Mouse (Mus musculus) MEL (cell line): ENCODE measurements at regions not wholly inside any gene's neighbourhood (a gene's known extent, or its start where the extent isn't known, plus 50 kb on each side); places are given as distances from the start of the nearest gene placed in this dataset.

Source experiments
- DNase-seq: peaks from one replicate; pipeline ENCODE4 v3.0.0; 2011; ENCODE audit warnings: low read depth, low spot score
- H3K27ac ChIP-seq: 2 replicates; pipeline ENCODE4 v1.5.1; 2012; ENCODE audit warnings: low read depth, mild to moderate bottlenecking, control low read depth, low read length, moderate library complexity; ENCODE audit not compliant: control insufficient read depth
- H3K27me3 ChIP-seq, 2 experiments: fragments of 150-350 bp in 1 of 2; sonication (generic) in 1 of 2; 2 replicates each; pipeline ENCODE4 v1.6.1; 2012; ENCODE audit warnings: low read length in 2 of 2, mild to moderate bottlenecking in 2 of 2, improper control_type of control experiment in 1 of 2, moderate library complexity in 1 of 2; ENCODE audit not compliant: insufficient read depth in 2 of 2, control insufficient read depth in 1 of 2
- H3K36me3 ChIP-seq, 2 experiments: 2 replicates each; pipeline ENCODE4 v1.6.1; 2012 to 2014; ENCODE audit warnings: low read length in 2 of 2, improper control_type of control experiment in 1 of 2, inconsistent platforms in 1 of 2, mild to moderate bottlenecking in 1 of 2; ENCODE audit not compliant: insufficient read depth in 2 of 2, control insufficient read depth in 1 of 2
- H3K4me1 ChIP-seq, 2 experiments: fragments of 150-350 bp in 1 of 2; sonication (generic) in 1 of 2; 2 replicates each; pipeline ENCODE4 v1.6.1; 2012; ENCODE audit warnings: low read length in 2 of 2, improper control_type of control experiment in 1 of 2, mild to moderate bottlenecking in 1 of 2; ENCODE audit not compliant: insufficient read depth in 2 of 2, control insufficient read depth in 1 of 2
- H3K4me3 ChIP-seq, 2 experiments: fragments of 150-350 bp in 1 of 2; sonication (generic) in 1 of 2; 2 replicates each; pipeline ENCODE4 v1.5.1; 2012; ENCODE audit warnings: low read depth in 2 of 2, low read length in 2 of 2, mild to moderate bottlenecking in 2 of 2, moderate library complexity in 2 of 2, control low read depth in 1 of 2, improper control_type of control experiment in 1 of 2; ENCODE audit not compliant: control insufficient read depth in 1 of 2, insufficient read depth in 1 of 2
- H3K79me2 ChIP-seq: 2 replicates; pipeline ENCODE4 v1.6.1; 2012; ENCODE audit warnings: mild to moderate bottlenecking, low read length, moderate library complexity; ENCODE audit not compliant: control insufficient read depth, poor library complexity, insufficient read depth
- H3K9ac ChIP-seq: 2 replicates; pipeline ENCODE4 v1.6.1; 2012; ENCODE audit warnings: low read depth, mild to moderate bottlenecking, control low read depth, low read length, moderate library complexity; ENCODE audit not compliant: control insufficient read depth, poor library complexity, severe bottlenecking
- H3K9me3 ChIP-seq: fragments of 150-350 bp; sonication (generic); replicated peaks from 2 replicates; pipeline ENCODE4 v1.6.1; 2012; ENCODE audit warnings: mild to moderate bottlenecking, low read length, improper control_type of control experiment, moderate library complexity; ENCODE audit not compliant: insufficient read depth
- CHD2 ChIP-seq: IDR thresholded peaks from 2 replicates; pipeline ENCODE4 v1.6.1; 2011; ENCODE audit warnings: low read length, improper control_type of control experiment
- CTCF ChIP-seq, 3 experiments: IDR thresholded peaks in 2 of 3; conservative IDR thresholded peaks in 1 of 3; 2 replicates each; pipeline ENCODE4 v1.5.1; 2011 to 2012; ENCODE audit warnings: low read length in 3 of 3, low read depth in 2 of 3, mild to moderate bottlenecking in 2 of 3, improper control_type of control experiment in 1 of 3, inconsistent platforms in 1 of 3, mixed read lengths in 1 of 3, moderate library complexity in 1 of 3; ENCODE audit not compliant: control insufficient read depth in 1 of 3, insufficient read depth in 1 of 3, poor library complexity in 1 of 3, severe bottlenecking in 1 of 3
- E2F4 ChIP-seq: IDR thresholded peaks from 2 replicates; pipeline ENCODE4 v1.6.1; 2011; ENCODE audit warnings: low read depth, low read length, improper control_type of control experiment, borderline replicate concordance
- MAFK ChIP-seq: IDR thresholded peaks from 2 replicates; pipeline ENCODE4 v1.6.1; 2011; ENCODE audit warnings: low read depth, mild to moderate bottlenecking, low read length, improper control_type of control experiment, borderline replicate concordance
- MYB ChIP-seq: IDR thresholded peaks from 2 replicates; pipeline ENCODE4 v1.6.1; 2011; ENCODE audit warnings: mild to moderate bottlenecking, low read depth, low read length, improper control_type of control experiment
- MYC ChIP-seq: IDR thresholded peaks from 2 replicates; pipeline ENCODE4 v1.6.1; 2011; ENCODE audit warnings: low read depth, mild to moderate bottlenecking, low read length, improper control_type of control experiment, moderate library complexity
- NELFE ChIP-seq: IDR thresholded peaks from 2 replicates; pipeline ENCODE4 v1.6.1; 2011; ENCODE audit warnings: low read depth, low read length, improper control_type of control experiment
- NRF1 ChIP-seq: IDR thresholded peaks from 2 replicates; pipeline ENCODE4 v1.6.1; 2014; ENCODE audit warnings: low read depth, mild to moderate bottlenecking, inconsistent platforms, low read length, improper control_type of control experiment, moderate library complexity; ENCODE audit not compliant: poor library complexity, insufficient read depth, severe bottlenecking
- POLR2A ChIP-seq, 2 experiments: IDR thresholded peaks; 2 replicates each; pipeline ENCODE4 v1.6.1; 2011 to 2012; ENCODE audit warnings: low read length in 2 of 2, mild to moderate bottlenecking in 2 of 2, control low read depth in 1 of 2, improper control_type of control experiment in 1 of 2, low read depth in 1 of 2, moderate library complexity in 1 of 2; ENCODE audit not compliant: control insufficient read depth in 1 of 2, insufficient read depth in 1 of 2, poor library complexity in 1 of 2
- TCF12 ChIP-seq: IDR thresholded peaks from 2 replicates; pipeline ENCODE4 v1.6.1; 2014; ENCODE audit warnings: low read depth, mild to moderate bottlenecking, inconsistent platforms, low read length, improper control_type of control experiment, moderate library complexity
- UBTF ChIP-seq: IDR thresholded peaks from 2 replicates; pipeline ENCODE4 v1.6.1; 2012; ENCODE audit warnings: low read depth, mild to moderate bottlenecking, inconsistent platforms, low read length, improper control_type of control experiment, moderate library complexity, borderline replicate concordance; ENCODE audit not compliant: insufficient read depth
- USF2 ChIP-seq, 2 experiments: IDR thresholded peaks; 2 replicates each; pipeline ENCODE4 v1.6.1; 2011 to 2012; ENCODE audit warnings: improper control_type of control experiment in 2 of 2, low read length in 2 of 2, borderline replicate concordance in 1 of 2, inconsistent platforms in 1 of 2, low read depth in 1 of 2, mild to moderate bottlenecking in 1 of 2; ENCODE audit not compliant: insufficient read depth in 1 of 2
- ZKSCAN1 ChIP-seq: IDR thresholded peaks from 2 replicates; pipeline ENCODE4 v1.6.1; 2012; ENCODE audit warnings: low read depth, mild to moderate bottlenecking, inconsistent platforms, low read length, improper control_type of control experiment, moderate library complexity
- ZMIZ1 ChIP-seq: IDR thresholded peaks from 2 replicates; pipeline ENCODE4 v1.6.1; 2012; ENCODE audit warnings: low read depth, mild to moderate bottlenecking, inconsistent platforms, low read length, improper control_type of control experiment, moderate library complexity

DNA sequence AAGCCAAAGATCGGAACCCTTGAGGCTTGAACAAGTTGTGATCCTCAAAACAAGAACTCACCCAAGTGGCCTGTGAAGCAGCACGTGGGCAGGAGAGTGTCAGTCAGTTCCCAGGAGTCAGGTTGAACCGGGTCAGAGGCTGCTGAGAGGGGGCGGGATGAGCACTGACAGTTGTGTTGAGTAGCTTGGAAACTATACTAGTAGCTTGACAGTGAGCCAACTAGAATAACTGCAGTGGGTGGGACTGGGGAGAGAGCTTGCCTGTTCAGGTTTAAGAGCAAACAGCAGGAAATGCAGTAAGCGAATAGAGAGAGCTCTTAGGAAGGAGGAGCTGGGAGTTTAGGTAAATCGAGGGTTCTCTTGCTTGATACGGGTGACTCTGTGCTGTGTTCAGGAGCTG is 61.0 kb upstream of the Syt6 start:
- no peak overlapping the region for H3K4me3 ChIP-seq
- H3K27me3 ChIP-seq = peaks cover 0 to 2% of the 10 kb centered on the region in 2 experiments; a peak in 2 of 4 replicates
- H3K4me1 ChIP-seq = no peaks in the 10 kb centered on the region
- H3K9ac ChIP-seq = no peak overlapping the region
- H3K9me3 ChIP-seq = no peaks in the 10 kb centered on the region
- no peaks in the 10 kb centered on the region for H3K36me3 ChIP-seq
- H3K79me2 ChIP-seq = no peaks in the 10 kb centered on the region
- no peak overlapping the region for H3K27ac ChIP-seq
- TF ChIP-seq NRF1 = no peak
- no peak for TF ChIP-seq MAFK
- no peak for TF ChIP-seq NELFE
- no peak for TF ChIP-seq TCF12
- no peak for DNase-seq

DNA sequence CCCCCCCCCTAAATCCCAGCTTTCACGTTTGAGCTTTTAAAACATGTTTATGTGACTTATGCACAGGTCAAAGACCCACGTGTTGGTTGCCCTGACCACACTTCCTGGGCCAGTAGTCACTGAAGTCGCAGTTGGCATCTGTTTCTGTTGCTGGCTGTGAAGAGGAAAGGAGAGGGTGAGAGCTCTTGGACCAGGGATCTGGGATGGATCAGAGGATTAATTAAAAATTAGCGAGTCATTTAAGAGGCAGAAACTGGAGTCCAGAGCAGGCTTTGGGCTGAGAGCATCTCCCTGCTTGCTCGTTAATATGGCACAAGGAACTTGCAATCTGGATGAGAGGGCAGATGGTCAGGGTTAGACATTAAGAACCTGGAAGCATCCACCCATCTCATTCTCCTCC is 59.1 kb upstream of the Syt6 start:
- Histone ChIP-seq H3K9ac (no peak overlapping the region), H3K36me3 (no peaks in the 10 kb centered on the region), H3K27me3 (peaks cover 0 to 2% of the 10 kb centered on the region in 2 experiments; a peak in 2 of 4 replicates), H3K27ac (no peak overlapping the region), H3K4me1 (no peaks in the 10 kb centered on the region), H3K79me2 (no peaks in the 10 kb centered on the region)
- DNase-seq = no peak
- TF ChIP-seq E2F4 = no peak
- TF ChIP-seq TCF12 = no peak
- TF ChIP-seq POLR2A (IDR thresholded peaks at IDR 0.05; ENCODE audit: control insufficient read depth in 1 of 2, insufficient read depth in 1 of 2, low read depth in 1 of 2, low read length in 2 of 2, poor library complexity in 1 of 2) = no peak
- TF ChIP-seq NELFE = no peak
- TF ChIP-seq, all 39 proteins: peak for 0
- Histone ChIP-seq H3K4me3 (no peak overlapping the region), H3K9me3 (no peaks in the 10 kb centered on the region)

DNA sequence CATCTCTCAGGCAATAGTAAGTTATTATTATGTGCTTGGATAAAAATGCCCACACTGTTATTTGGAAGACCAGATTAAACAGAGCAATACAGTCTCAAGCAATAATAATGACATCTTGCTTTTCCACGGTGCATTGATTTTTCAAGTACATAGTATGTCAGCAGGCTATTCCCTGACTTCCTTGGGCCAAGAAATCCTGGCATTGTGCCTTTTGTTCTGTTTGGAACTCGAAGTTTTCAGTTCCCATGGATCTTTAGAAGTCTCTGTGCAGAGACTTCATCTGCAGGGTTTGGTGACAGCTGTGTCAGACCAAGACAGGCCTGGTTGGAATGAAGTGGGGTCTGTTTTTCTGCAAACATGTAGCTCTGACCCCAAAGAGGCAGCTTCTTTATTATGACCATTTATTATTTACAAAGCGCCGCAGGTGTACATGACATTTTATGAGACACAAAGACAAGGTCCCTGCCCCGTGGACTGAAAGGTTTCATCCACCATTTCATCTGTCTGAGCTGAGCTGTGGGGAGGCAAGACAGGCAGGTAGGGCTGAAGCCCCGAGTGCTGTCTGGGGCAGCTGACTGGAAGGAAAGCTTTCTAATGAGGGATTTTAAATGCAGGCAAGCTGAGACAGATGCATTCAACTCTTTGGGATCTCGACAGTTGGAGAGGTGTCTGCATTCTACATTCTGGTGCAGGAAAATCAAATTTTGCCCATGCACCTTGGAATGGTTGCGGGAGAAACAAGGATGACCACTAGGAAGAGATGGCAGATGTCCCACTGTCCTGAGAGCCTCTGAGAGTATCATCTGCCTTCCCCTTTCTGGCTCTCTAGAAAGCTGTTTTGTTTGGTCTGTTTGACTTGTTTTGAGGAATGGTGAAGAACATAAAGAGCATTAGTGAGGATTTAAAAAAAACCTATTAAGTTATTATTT is 57.4 kb upstream of the Syt6 start:
- no peak overlapping the region for H3K4me3 ChIP-seq
- no peaks in the 10 kb centered on the region for H3K79me2 ChIP-seq
- H3K9me3 ChIP-seq = no peaks in the 10 kb centered on the region
- TF ChIP-seq ZKSCAN1 (no peak), USF2 (IDR thresholded peaks at IDR 0.05; ENCODE audit: borderline replicate concordance in 1 of 2, insufficient read depth in 1 of 2, low read depth in 1 of 2, low read length in 2 of 2) (no peak), MYC (no peak), CHD2 (no peak), ZMIZ1 (no peak), NRF1 (no peak), POLR2A (IDR thresholded peaks at IDR 0.05; ENCODE audit: control insufficient read depth in 1 of 2, insufficient read depth in 1 of 2, low read depth in 1 of 2, low read length in 2 of 2, poor library complexity in 1 of 2) (no peak), UBTF (no peak), CTCF (IDR thresholded peaks at IDR 0.05 in 2 of 3, conservative IDR thresholded peaks at IDR 0.05 in 1 of 3; ENCODE audit: control insufficient read depth in 1 of 3, insufficient read depth in 1 of 3, low read depth in 2 of 3, low read length in 3 of 3, poor library complexity in 1 of 3, severe bottlenecking in 1 of 3) (no peak), MYB (no peak)
- H3K4me1 ChIP-seq = no peaks in the 10 kb centered on the region
- DNase-seq = no peak
- no peak overlapping the region for H3K9ac ChIP-seq
- H3K27ac ChIP-seq = no peak overlapping the region
- H3K27me3 ChIP-seq = peaks cover 0 to 7% of the 10 kb centered on the region in 2 experiments; a peak in 2 of 4 replicates
- no peaks in the 10 kb centered on the region for H3K36me3 ChIP-seq
